Mouse (Mus musculus) heart, postnatal 0 days (tissue): Measurements from ENCODE around the gene Zbtb38.

Experiments used
- CTCF ChIP-seq: IDR thresholded peaks from 2 replicates; pipeline ENCODE4 v1.5.1; 2016; ENCODE audit warnings: antibody characterized with exemption, control low read depth, low read depth
- EP300 ChIP-seq: IDR thresholded peaks from 2 replicates; pipeline ENCODE4 v1.6.1; 2016; ENCODE audit warnings: antibody characterized with exemption, low read depth

- TF ChIP-seq EP300 (no peak), CTCF (no peak)
Measured at GRCm38 (mm10) chr9:96684165-96684792, 68.4 kb downstream of the Zbtb38 start.
